Mouse (Mus musculus) ES-CJ7 (cell line): ENCODE results near the gene Zfp148.
A peak's percentile ranks its signal among the peaks of the same experiment; 100 is the strongest.
"Not testable (repeated sequence)": the region's sequence is repeated elsewhere in the genome, so short reads cannot be mapped to it uniquely, and the experiment has no call there.

Experiments
- DNase-seq: peaks from one replicate; pipeline ENCODE4 v3.0.0; 2011; ENCODE audit warnings: low read depth, low spot score

Zfp148 gene

DNA sequence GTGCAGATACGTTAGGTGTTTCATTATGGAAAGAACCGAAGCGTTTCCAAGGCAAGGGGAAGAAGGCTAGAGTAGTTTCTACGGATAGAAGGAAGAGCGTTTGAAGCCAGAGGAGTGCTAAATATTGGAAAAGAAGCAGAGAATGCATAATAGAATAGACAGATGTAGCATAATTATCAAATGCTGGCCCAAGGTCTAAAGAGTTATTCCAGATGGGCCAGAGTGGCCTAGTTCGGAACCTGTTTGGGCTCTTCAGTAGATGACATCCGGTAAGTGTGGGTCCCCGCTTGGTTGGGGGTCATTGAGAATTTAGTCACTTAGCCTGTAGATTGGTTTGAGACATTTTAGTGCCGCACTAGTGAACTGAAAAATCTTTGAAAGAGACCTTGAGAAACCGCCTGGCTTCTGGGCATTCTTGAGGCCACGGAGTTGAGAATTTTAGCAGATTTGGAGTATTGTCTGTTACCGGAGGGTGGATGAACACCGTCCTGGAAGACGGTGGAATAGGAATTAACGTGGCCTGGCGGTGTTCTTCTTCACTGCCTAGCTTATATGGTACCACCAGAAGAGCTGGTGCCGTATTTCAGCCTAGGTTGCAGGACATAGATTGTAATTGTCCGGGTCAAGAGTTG is 1.1 kb downstream of the Zfp148 start:
- DNase-seq: no peak

GRCm38 (mm10) chr16:33382341-33382740 is 1.7 kb downstream of the Zfp148 start:
- DNase-seq: no peak

DNA sequence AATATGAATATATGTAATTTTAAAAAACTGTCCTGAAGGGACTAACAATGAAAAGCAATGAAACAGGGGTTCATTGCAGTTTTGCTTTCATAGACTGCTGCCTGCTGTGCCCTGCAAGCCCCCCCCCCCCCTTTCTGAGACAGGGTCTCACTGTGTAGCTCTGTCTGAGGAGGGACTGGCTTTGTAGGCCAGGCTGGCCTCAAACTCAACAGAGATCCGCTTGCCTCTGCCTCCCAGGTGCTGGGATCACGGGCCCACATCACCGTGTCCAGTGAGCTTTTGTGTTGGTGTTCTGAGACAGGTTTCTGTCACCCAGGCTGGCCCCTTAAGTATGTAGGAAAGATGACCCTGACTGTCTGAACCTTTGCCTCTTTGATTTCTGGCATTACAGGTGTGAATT is 2.9 kb downstream of the Zfp148 start:
- DNase-seq: no peak

DNA sequence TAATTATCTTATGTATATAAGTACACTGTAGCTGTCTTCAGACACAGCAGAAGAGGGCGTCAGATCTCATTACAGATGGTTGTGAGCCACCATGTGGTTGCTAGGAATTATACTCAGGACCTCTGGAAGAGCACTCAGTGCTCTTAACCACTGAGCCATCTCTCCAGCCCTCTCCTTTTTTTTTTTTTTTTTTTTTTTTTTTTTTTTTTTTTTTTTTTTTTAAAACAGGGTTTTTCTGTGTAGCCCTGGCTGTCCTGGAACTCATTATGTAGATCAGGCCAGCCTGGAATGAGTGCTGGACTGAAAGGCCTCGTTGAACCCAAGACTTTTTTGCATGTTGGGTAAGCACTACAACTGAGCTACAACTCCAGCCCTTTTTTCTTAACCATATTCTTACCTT is 3.4 kb downstream of the Zfp148 start:
- DNase-seq: not testable (repeated sequence)

DNA sequence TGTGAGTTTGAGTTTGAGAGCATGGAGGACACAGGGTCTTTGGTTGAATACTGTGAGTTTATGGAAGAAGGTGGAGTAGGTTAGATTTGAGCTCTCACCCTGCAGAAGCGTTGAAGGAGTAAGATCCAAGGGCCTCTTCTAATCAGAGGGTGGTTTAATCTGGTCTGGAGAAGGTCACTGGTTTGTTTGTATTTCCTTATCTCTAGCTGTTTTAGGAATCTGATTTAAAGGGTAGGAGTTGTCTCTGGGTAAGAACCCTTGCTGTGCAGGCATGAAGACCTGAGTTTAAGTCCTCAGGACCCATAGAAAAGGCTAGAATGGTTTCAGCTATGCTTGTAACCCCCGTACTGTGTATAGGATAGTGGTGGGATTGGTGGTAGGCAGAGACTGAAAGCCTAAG is 6.4 kb downstream of the Zfp148 start:
- no peak for DNase-seq

DNA sequence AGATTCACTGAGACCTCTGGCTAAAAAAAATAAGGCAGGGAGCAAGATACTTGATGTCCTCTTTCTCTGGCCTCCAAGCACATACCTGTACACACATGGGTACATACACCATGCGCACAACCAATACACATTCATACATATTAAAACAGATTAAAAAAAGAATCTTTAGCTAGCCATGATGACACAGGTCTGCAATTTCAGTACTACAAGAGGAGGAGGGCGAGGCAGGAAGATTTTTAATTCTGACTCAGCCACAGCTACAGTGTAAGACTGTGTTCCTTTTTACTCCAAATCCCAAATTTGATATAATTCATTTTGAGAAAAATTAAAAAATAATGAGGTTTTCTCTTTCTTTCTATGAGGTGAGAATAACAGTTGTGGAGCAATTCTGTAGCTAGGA is 6.8 kb downstream of the Zfp148 start:
- no peak for DNase-seq

GRCm38 (mm10) chr16:33399913-33400782 is 19.5 kb downstream of the Zfp148 start:
- peak; percentile 78 for DNase-seq

DNA sequence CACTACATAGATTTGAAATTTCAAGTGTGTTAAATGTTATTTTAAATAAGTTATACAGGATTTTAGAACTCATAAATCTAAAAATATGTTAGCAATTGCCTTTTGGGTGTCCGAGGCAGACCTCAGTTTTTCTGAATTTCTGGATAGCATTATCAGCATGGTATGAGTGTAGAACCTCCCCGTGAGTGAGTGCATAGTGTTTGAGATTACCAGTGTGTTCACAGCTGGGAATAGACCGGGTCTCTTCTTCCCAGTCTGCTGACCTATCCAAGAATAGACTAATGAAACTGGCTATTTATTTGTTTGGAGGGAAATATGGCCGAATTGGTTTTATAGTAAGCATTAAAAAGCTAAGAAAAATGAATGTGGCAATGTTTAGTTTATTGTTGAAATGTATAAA is 20.3 kb downstream of the Zfp148 start:
- no peak for DNase-seq

DNA sequence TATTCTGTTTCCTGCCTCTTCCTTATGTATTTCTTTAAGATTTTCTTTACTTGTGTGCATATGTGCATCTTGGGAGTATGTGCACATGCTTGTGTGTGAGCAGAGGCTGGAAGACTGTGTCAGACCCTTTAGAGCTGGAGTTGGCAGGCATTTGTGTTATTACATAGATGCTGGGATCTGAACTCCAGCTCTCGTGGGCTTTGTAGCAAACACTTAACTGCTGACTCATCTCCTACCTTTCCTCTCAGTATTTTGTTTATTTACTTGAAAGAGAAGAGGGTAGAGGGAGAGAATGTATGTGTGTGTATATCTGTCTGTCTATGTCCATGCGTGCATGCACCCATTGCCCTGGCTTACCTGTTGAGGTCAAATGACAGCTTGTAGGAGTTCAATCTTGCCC is 22.6 kb downstream of the Zfp148 start:
- DNase-seq: no peak

DNA sequence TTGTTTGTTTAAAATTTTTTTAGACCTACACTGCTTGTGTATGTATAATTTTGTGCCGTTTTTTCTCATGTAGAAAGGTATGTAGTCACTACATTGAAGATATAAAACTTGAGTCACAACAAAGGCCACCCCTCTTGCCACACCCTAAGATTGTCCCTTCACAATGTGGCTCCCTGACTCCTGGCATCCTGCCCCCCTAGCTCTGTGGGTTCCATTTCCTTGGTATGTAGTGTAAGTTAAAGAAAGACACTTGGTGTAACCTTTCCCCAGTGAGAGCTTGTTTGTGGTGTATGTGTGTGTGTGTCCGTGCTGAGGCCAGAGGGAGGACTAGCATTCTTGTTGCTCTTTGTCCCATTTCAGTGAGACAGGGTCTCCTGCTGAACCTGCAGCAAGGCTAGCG is 23.4 kb downstream of the Zfp148 start:
- DNase-seq: no peak

GRCm38 (mm10) chr16:33405487-33405886 is 24.9 kb downstream of the Zfp148 start:
- DNase-seq: no peak

DNA sequence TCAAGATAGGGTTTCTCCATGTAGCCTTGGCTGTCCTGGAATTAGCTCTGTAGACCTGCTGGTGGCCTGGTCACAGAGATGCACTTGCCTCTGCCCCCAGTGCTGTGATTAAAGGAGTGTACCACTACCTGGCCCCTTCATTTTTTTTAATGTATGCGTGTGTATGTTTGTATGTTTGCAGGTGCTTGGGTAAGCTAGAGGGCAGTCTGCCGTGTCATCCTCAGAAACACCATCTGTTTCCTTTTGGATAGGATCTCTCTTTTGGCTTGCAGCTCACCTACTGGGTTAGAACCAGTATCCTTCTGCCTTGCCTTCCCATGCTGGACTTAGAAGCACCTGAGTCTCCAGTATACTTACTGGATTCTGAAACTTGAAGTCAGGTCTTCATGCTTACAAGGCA is 29.5 kb downstream of the Zfp148 start:
- DNase-seq: no peak

DNA sequence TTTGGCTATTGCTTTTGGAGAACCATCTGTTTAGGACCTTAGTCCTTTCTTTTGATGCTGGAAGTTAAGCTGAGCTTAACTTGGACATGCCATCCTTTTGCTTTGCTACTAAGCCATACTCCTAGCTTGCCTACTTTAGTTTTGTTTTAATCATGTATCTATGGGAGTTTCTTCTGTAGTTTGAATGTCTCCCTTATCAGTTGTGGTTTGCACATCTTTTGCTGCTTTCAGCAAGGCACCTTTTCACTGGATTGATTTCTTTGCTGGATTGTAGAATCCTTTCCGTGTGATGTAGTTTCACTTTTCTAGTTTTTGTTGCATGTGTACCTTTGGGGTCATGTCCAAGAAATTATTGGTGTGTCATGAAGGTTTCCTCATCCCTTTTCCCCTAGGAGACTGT is 30.0 kb downstream of the Zfp148 start:
- no peak for DNase-seq

DNA sequence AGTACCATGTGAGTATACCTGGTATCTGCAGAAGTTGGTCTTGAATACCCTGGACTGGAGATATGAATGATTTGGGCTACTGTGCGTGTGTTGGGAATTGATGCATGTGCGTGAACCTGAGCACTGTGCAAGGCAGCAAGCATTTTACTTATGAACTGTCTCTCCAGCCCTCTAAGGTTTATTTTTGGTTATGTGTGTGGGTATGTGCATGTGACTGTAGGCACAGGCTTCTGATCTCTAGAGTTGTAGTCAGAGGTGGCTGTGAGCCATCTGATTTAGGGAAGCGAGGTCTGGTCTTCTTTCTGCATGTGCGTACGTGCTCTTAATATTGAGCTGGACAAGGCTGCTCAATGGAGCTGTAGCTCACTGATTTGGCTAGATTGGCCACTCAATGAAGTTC is 33.6 kb downstream of the Zfp148 start:
- no peak for DNase-seq

- DNase-seq: no peak
Observed at GRCm38 (mm10) chr16:33415607-33416006, 35.0 kb downstream of the Zfp148 start.

- DNase-seq: peak; percentile 85
Observed at GRCm38 (mm10) chr16:33428327-33428726, 47.7 kb downstream of the Zfp148 start.

- DNase-seq: no peak
Observed at GRCm38 (mm10) chr16:33431660-33432059, 51.0 kb downstream of the Zfp148 start.

DNA sequence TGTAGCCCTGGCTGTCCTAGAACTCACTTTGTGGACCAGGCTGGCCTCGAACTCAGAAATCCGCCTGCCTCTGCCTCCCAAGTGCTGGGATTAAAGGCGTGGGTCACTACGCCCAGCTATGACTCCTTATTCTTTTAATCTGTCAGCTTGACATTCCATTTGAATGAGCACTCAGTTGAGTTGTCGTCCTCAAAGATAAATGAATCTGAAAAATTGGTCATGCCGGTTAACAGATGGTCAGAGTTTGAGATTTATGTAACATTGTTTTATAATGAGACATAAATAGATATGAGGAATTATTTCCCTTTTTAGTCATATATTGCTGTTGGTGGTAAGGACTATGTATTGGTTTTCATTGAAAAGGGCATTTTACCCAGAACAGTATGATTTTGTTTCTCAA is 60.4 kb downstream of the Zfp148 start:
- DNase-seq: no peak

DNA sequence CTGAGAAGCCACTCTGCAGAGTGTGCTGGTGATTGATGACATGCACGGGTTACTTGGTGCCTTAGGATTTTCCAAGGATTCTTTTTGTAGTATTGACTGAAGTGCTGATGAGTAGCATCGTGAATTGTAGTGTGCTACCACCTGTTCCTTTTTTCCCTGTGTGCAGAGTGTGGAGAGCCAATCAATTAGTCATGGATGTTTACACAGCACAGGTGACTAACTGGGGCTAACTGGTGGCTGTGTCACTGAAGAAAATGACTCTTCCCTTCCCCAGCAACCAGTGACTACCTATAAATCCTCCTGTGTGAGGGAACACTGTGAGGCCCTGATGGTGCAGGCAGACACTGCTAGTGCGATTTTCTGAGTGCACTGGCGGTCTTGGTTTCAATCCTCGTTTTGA is 66.2 kb downstream of the Zfp148 start:
- DNase-seq: no peak

- DNase-seq: no peak
Observed at GRCm38 (mm10) chr16:33453826-33454225, 73.2 kb downstream of the Zfp148 start.

GRCm38 (mm10) chr16:33454306-33454705 is 73.7 kb downstream of the Zfp148 start:
- no peak for DNase-seq

DNA sequence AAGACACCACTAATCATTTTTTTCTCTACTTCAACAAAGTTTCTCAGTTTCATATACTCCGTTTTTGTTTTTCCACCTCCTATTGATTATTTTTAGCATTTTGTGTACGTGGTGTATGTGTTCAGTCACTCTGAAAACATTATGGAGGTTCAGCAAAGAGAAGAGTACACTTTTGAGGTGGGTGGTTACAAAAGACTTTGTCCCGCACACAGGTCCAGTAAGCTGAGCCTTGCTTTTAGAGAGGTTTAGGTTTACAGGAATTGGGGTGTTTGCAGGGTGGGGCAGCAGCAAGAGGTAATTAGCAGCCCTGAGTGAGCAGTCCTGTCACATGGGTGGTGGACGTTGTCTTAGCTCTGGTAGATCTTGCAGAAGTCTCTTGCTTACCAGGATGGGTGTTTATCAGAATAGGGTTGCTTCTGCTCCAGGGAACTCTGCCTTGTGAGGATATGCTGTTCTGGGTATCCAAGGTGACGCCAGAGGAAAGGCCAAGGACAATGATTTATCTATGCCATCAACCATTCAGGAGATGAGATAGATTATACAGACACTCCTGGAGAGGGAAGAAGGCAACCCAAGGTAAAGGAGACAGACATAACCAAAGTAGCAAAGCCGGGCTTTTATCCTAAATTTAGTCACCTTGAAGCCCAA is 74.8 kb downstream of the Zfp148 start:
- no peak for DNase-seq

- DNase-seq: no peak
Observed at GRCm38 (mm10) chr16:33459101-33459500, 78.5 kb downstream of the Zfp148 start.
